Mouse (Mus musculus): ENCODE measurements around the gene Gys1. TPM values are rescaled to one million over a fixed set of nuclear protein-coding genes. Genes with fewer than 3 reads are reported as not detected.
A peak's percentile ranks its signal among the peaks of the same experiment; 100 is the strongest.

Gene Gys1
- polyA plus RNA-seq, 2 experiments = 2.8 to 3.2 TPM

GRCm38 (mm10) chr7:45463987-45464778 lies 29.5 kb downstream of the Gys1 start:
- WGBS (ENCODE audit: insufficient replicate concordance) = 85% methylated on average over 7 of the region's 7 CpGs
- H3K9ac ChIP-seq (replicated peaks) = no peak overlapping the region
- DNase-seq (ENCODE audit: low read depth in 3 of 3, low spot score in 3 of 3) (no peak), ATAC-seq (ENCODE audit: insufficient read depth) (no peak)
- H3K9me3 ChIP-seq (ENCODE audit: control insufficient read depth, low read length) = no peaks in the 10 kb centered on the region
- TF ChIP-seq CTCF (IDR thresholded peaks at IDR 0.05; ENCODE audit: low read depth) (no peak), EP300 (IDR thresholded peaks at IDR 0.05; ENCODE audit: low read depth) (no peak)
- peaks cover 23% of the 10 kb centered on the region for H3K36me3 ChIP-seq (replicated peaks; ENCODE audit: control insufficient read depth, insufficient read depth, low read depth)
- no peak overlapping the region for H3K4me2 ChIP-seq (ENCODE audit: low read depth)
- no peak overlapping the region for H3K4me3 ChIP-seq (ENCODE audit: insufficient read depth in 1 of 2, low read depth in 2 of 2, low read length in 2 of 2)
- H3K27ac ChIP-seq = no peak overlapping the region
- H3K27me3 ChIP-seq (ENCODE audit: control insufficient read depth, insufficient read depth, low read length) = no peaks in the 10 kb centered on the region
- peaks cover 23 to 37% of the 10 kb centered on the region in 2 experiments for H3K4me1 ChIP-seq (replicated peaks; ENCODE audit: control insufficient read depth in 2 of 2, insufficient read depth in 2 of 2, low read length in 1 of 2)

GRCm38 (mm10) chr7:45465112-45465511 lies 30.5 kb downstream of the Gys1 start:
- 89% methylated on average over 12 of the region's 12 CpGs for WGBS (ENCODE audit: insufficient replicate concordance)
- Histone ChIP-seq H3K4me1 (replicated peaks; ENCODE audit: control insufficient read depth in 2 of 2, insufficient read depth in 2 of 2, low read length in 1 of 2) (peaks cover 22 to 34% of the 10 kb centered on the region in 2 experiments), H3K4me2 (ENCODE audit: low read depth) (peak overlapping the region; percentile 83; the same call in 1 of the 2 replicates), H3K9me3 (ENCODE audit: control insufficient read depth, low read length) (no peaks in the 10 kb centered on the region), H3K9ac (replicated peaks) (no peak overlapping the region), H3K4me3 (ENCODE audit: insufficient read depth in 1 of 2, low read depth in 2 of 2, low read length in 2 of 2) (no peak overlapping the region), H3K36me3 (replicated peaks; ENCODE audit: control insufficient read depth, insufficient read depth, low read depth) (peaks cover 23% of the 10 kb centered on the region), H3K27ac (no peak overlapping the region), H3K27me3 (ENCODE audit: control insufficient read depth, insufficient read depth, low read length) (no peaks in the 10 kb centered on the region)
- DNase-seq (ENCODE audit: low read depth in 3 of 3, low spot score in 3 of 3) (no peak), ATAC-seq (ENCODE audit: insufficient read depth) (no peak)
- TF ChIP-seq CTCF (IDR thresholded peaks at IDR 0.05; ENCODE audit: low read depth) (no peak), EP300 (IDR thresholded peaks at IDR 0.05; ENCODE audit: low read depth) (no peak)

- H3K4me1 ChIP-seq (replicated peaks; ENCODE audit: control insufficient read depth in 2 of 2, insufficient read depth in 2 of 2, low read length in 1 of 2) = peaks cover 17 to 30% of the 10 kb centered on the region in 2 experiments
These were observed 30.9 kb downstream of the Gys1 start for GRCm38 (mm10) chr7:45465549-45465948.

GRCm38 (mm10) chr7:45466283-45467089 lies 31.8 kb downstream of the Gys1 start, which contains the start of gene Bax:
Gene Bax (minus strand): TSS chr7:45466898.
- Histone ChIP-seq H3K9ac (replicated peaks) (peak within 1 kb of the TSS; percentile 71), H3K4me1 (replicated peaks; ENCODE audit: control insufficient read depth in 2 of 2, insufficient read depth in 2 of 2, low read length in 1 of 2) (peaks cover 17 to 26% of the 10 kb centered on the region in 2 experiments), H3K27me3 (ENCODE audit: control insufficient read depth, insufficient read depth, low read length) (no peaks in the 10 kb centered on the region), H3K36me3 (replicated peaks; ENCODE audit: control insufficient read depth, insufficient read depth, low read depth) (peaks cover 22% of the 10 kb centered on the region), H3K4me3 (ENCODE audit: insufficient read depth in 1 of 2, low read depth in 2 of 2, low read length in 2 of 2) (peak within 1 kb of the TSS; percentile 62 to 69), H3K4me2 (ENCODE audit: low read depth) (peak within 1 kb of the TSS; percentile 83), H3K9me3 (ENCODE audit: control insufficient read depth, low read length) (no peaks in the 10 kb centered on the region), H3K27ac (peak within 1 kb of the TSS; percentile 51)
- under 1% methylated on average over 58 of the region's 58 CpGs for WGBS (ENCODE audit: insufficient replicate concordance)
- DNase-seq (ENCODE audit: low read depth in 3 of 3, low spot score in 3 of 3) (peak; percentile 88 to 91 (median 89)), ATAC-seq (ENCODE audit: insufficient read depth) (peak; percentile 76)
- TF ChIP-seq CTCF (IDR thresholded peaks at IDR 0.05; ENCODE audit: low read depth) (0 out of 2 replicates have a peak, but pooled peaks have one; percentile 19), EP300 (IDR thresholded peaks at IDR 0.05; ENCODE audit: low read depth) (no peak)

More at GRCm38 (mm10) chr7:45465549-45465948, 30.9 kb downstream of the Gys1 start:
- peak overlapping the region; percentile 71 for H3K9ac ChIP-seq (replicated peaks)
- ATAC-seq (ENCODE audit: insufficient read depth) (no peak), DNase-seq (ENCODE audit: low read depth in 3 of 3, low spot score in 3 of 3) (no peak)
- 68% methylated on average over 9 of the region's 9 CpGs for WGBS (ENCODE audit: insufficient replicate concordance)
- peak overlapping the region; percentile 62 to 69 for H3K4me3 ChIP-seq (ENCODE audit: insufficient read depth in 1 of 2, low read depth in 2 of 2, low read length in 2 of 2)
- H3K9me3 ChIP-seq (ENCODE audit: control insufficient read depth, low read length) = no peaks in the 10 kb centered on the region
- no peak for TF ChIP-seq EP300 (IDR thresholded peaks at IDR 0.05; ENCODE audit: low read depth)
- TF ChIP-seq CTCF (IDR thresholded peaks at IDR 0.05; ENCODE audit: low read depth) = peak; percentile 47
- H3K4me2 ChIP-seq (ENCODE audit: low read depth) = peak overlapping the region; percentile 83
- no peaks in the 10 kb centered on the region for H3K27me3 ChIP-seq (ENCODE audit: control insufficient read depth, insufficient read depth, low read length)
- peaks cover 23% of the 10 kb centered on the region for H3K36me3 ChIP-seq (replicated peaks; ENCODE audit: control insufficient read depth, insufficient read depth, low read depth)
- no peak overlapping the region for H3K27ac ChIP-seq
